Mouse (Mus musculus) embryonic facial prominence, embryonic 10.5 days (tissue): ENCODE results near the gene Sh3bgr. TPM values are rescaled to one million over a fixed set of nuclear protein-coding genes. Genes with fewer than 3 reads are reported as not detected.
A peak's percentile ranks its signal among the peaks of the same experiment; 100 is the strongest.

Experiments used
- DNase-seq: peaks from one replicate; pipeline ENCODE4 v3.0.0-alpha.2; 2017; ENCODE audit warnings: low spot score
- H3K27ac ChIP-seq: fragments of 300-500 bp; sonication (generic); replicated peaks from 2 replicates; pipeline ENCODE4 v1.5.1; 2016; ENCODE audit warnings: mild to moderate bottlenecking
- H3K27me3 ChIP-seq: fragments of 300-500 bp; sonication (generic); replicated peaks from 2 replicates; pipeline ENCODE4 v1.6.1; 2016; ENCODE audit warnings: low read depth, mild to moderate bottlenecking; ENCODE audit not compliant: poor library complexity, severe bottlenecking
- H3K36me3 ChIP-seq: fragments of 300-500 bp; sonication (generic); replicated peaks from 2 replicates; pipeline ENCODE4 v1.6.1; 2016; ENCODE audit warnings: mild to moderate bottlenecking, moderate library complexity
- H3K4me1 ChIP-seq: fragments of 300-500 bp; sonication (generic); 2 replicates; pipeline ENCODE4 v1.6.1; 2016
- H3K4me3 ChIP-seq: fragments of 300-500 bp; sonication (generic); 2 replicates; pipeline ENCODE4 v1.5.1; 2016; ENCODE audit warnings: mild to moderate bottlenecking, moderate library complexity
- H3K9me3 ChIP-seq: fragments of 300-500 bp; sonication (generic); 2 replicates; pipeline ENCODE4 v1.6.1; 2016; ENCODE audit warnings: mild to moderate bottlenecking
- WGBS: fragments of 180-500 bp; shearing (Covaris S2); methylation state at CpG from one replicate; pipeline ENCODE4 v1.1.7; 2016; 5-methylcytosine and 5-hydroxymethylcytosine counted together
- polyA plus RNA-seq: library from polyadenylated mRNA; unstranded; fragments of >200 nt; fragmentation: Nextera tagmentation; extraction: Ambion mirVana; gene quantifications from 2 replicates; pipeline ENCODE4 v1.2.1, GENCODE M21; 2016

Sh3bgr gene
- polyA plus RNA-seq, 1 experiment from 2014 or later: 1.7 TPM

DNA sequence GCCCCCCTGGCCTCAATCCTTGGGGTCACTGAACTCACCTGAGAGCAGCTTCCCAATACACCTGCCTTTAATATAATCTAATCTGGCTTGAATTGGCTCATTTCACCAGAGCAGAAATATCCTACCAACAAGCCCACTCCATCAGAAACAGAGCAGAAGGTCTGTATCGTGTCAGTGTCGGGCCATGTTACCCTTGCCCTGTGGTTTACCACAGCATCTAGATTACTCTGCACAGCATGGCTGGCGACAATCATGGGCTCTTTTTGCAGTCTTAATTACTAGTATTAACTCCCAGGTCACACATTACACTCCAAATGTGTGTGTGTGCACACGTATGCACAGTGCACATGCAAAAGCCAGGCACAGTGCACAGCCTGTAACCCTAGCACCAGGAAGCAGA is 31.4 kb upstream of the Sh3bgr start:
- H3K4me3 ChIP-seq: no peak overlapping the region
- WGBS: 87% methylated on average over 4 of the region's 4 CpGs

DNA sequence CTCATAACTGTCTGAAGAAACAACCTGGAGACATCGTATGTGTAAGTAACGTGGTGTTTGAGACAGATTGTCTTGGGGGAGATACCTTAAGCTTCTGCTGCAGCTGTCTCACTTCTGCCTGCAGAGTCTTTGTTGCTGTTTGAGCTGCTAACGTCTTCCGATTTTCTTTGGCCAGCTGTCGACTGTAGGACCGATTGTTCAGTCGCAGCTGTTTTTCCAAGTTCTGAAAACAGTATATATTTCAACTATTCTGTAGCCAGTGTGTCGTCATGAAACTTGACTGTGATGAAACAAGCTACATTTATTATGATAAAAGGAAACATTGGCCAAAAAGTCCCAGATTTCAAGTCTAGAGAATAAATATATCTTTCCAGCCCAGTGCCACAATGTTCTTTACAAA is 26.6 kb upstream of the Sh3bgr start:
- Histone ChIP-seq H3K4me1 (peaks cover 6% of the 10 kb centered on the region), H3K36me3 (no peaks in the 10 kb centered on the region), H3K9me3 (no peaks in the 10 kb centered on the region), H3K27me3 (no peaks in the 10 kb centered on the region), H3K27ac (no peak overlapping the region), H3K4me3 (no peak overlapping the region)
- DNase-seq: no peak
- 82% methylated on average over 8 of the region's 8 CpGs for WGBS

More for the DNA sequence above, 31.4 kb upstream of the Sh3bgr start:
- Histone ChIP-seq H3K36me3 (no peaks in the 10 kb centered on the region), H3K27me3 (no peaks in the 10 kb centered on the region), H3K27ac (no peak overlapping the region), H3K4me1 (no peaks in the 10 kb centered on the region), H3K9me3 (no peaks in the 10 kb centered on the region)
- no peak for DNase-seq

GRCm38 (mm10) chr16:96175399-96175798 is 24.9 kb upstream of the Sh3bgr start:
- H3K4me3 ChIP-seq: no peak overlapping the region
- WGBS: 44% methylated on average over 2 of the region's 2 CpGs
- no peak for DNase-seq

DNA sequence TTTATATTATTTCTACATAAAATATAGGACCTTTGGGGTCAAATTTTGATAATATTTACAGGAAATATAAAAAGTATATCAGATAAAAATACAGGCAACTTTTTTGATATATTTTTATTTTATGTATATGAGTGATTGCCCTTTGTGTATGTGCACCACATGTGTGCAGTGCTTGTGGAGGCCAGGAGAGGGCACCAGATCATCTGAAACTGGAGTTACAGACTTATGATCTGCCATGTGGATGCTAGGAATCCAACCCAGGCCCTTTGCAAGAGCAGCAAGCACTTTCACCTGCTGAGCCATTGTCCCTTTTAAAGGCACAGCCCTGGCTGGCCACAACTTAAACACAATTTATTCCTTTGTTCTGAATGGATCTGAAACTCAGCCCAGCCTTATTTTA is 21.1 kb upstream of the Sh3bgr start:
- no peak for DNase-seq
- peaks cover 4% of the 10 kb centered on the region; the same call in 1 of the 2 replicates for H3K9me3 ChIP-seq
- H3K27ac ChIP-seq: no peak overlapping the region

More at GRCm38 (mm10) chr16:96175399-96175798, 24.9 kb upstream of the Sh3bgr start:
- Histone ChIP-seq H3K9me3 (peaks cover 4% of the 10 kb centered on the region; the same call in 1 of the 2 replicates), H3K4me1 (peaks cover 6% of the 10 kb centered on the region), H3K27ac (no peak overlapping the region), H3K27me3 (no peaks in the 10 kb centered on the region), H3K36me3 (0 out of 2 replicates have a peak, but pooled peaks cover 3% of the 10 kb centered on the region)

GRCm38 (mm10) chr16:96187619-96188018 is 12.6 kb upstream of the Sh3bgr start:
- no peak for DNase-seq
- Histone ChIP-seq H3K36me3 (no peaks in the 10 kb centered on the region), H3K9me3 (peaks cover 4% of the 10 kb centered on the region; the same call in 1 of the 2 replicates), H3K27me3 (peaks cover 17% of the 10 kb centered on the region), H3K27ac (no peak overlapping the region), H3K4me1 (peaks cover 11% of the 10 kb centered on the region), H3K4me3 (no peak overlapping the region)
- 87% methylated on average over 5 of the region's 5 CpGs for WGBS

More for the DNA sequence above, 21.1 kb upstream of the Sh3bgr start:
- 0 out of 2 replicates have a peak, but pooled peaks cover 3% of the 10 kb centered on the region for H3K36me3 ChIP-seq
- H3K27me3 ChIP-seq: no peaks in the 10 kb centered on the region
- H3K4me1 ChIP-seq: peaks cover 6% of the 10 kb centered on the region
- no peak overlapping the region for H3K4me3 ChIP-seq

DNA sequence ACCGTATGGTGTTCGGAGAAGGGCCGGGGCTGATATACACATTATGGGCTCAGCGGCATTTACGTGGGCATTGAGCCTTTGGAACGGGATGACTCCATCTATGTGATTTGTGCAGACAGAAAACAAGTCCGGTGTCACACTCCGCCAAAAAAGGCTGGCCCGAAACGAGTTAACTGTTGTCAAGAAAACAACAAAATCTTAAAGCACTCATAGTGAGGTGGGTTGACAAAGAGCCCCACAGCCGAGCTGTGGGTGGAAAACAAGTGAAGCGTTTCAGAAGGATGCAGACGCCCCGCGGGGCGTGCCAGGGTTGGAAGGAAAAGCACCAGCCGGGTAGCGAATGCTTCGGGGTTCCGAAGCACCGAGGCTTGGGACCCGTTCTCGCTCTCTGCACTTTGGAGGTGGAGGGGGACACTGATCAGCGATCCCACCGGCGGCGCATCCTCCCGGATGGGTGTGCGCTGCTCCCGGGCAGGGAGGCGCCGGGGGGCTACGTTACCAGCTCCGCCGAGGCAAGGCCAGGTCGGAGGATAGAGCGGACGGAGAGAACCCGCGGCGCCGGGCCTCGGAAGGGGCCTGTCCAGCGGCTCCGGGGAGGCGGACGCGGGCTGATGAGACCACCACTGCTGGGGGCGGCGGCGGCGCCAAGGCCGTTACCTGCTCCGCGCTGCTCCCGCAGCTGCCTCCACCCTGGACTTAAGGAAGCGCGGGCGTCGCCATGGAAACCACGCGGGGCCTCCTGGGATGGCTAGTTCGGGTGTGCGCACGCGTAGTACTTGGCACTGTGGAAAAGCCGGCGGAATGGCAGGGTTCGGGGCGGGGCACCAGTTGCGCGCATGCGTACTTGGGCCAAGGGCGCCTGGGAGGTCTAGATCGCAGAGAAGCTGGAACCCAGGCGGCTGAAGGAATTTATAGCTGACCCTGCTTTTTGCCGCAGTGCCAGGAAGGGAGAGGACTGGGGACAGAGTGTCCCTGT is 8.4 kb upstream of the Sh3bgr start, which contains the start of gene Lca5l:
Gene Lca5l (minus strand): TSS at position 741 of the 976 bp plus-strand sequence.
- peak; percentile 100 for DNase-seq
- peak within 1 kb of the TSS; percentile 84 for H3K27ac ChIP-seq
- H3K4me1 ChIP-seq: peaks cover 11% of the 10 kb centered on the region
- H3K27me3 ChIP-seq: peaks cover 17% of the 10 kb centered on the region
- H3K9me3 ChIP-seq: no peaks in the 10 kb centered on the region
- no peaks in the 10 kb centered on the region for H3K36me3 ChIP-seq
- peak within 1 kb of the TSS; percentile 93 for H3K4me3 ChIP-seq
- WGBS: 1% methylated on average over 77 of the region's 77 CpGs

- H3K36me3 ChIP-seq: no peaks in the 10 kb centered on the region
These were observed 415 bp downstream of the Sh3bgr start for GRCm38 (mm10) chr16:96200702-96201028.

GRCm38 (mm10) chr16:96201485-96202232 is 1.4 kb downstream of the Sh3bgr start:
- no peak overlapping the region for H3K27ac ChIP-seq
- H3K27me3 ChIP-seq: peaks cover 11% of the 10 kb centered on the region; the same call in 1 of the 2 replicates
- no peaks in the 10 kb centered on the region for H3K9me3 ChIP-seq
- 75% methylated on average over 11 of the region's 11 CpGs for WGBS
- H3K36me3 ChIP-seq: no peaks in the 10 kb centered on the region
- DNase-seq: no peak
- H3K4me1 ChIP-seq: peaks cover 19% of the 10 kb centered on the region
- H3K4me3 ChIP-seq: no peak overlapping the region

More at GRCm38 (mm10) chr16:96200702-96201028, 415 bp downstream of the Sh3bgr start:
- Histone ChIP-seq H3K9me3 (no peaks in the 10 kb centered on the region), H3K4me1 (peaks cover 19% of the 10 kb centered on the region), H3K27ac (peak overlapping the region; percentile 72), H3K4me3 (peak overlapping the region; percentile 51), H3K27me3 (peaks cover 11% of the 10 kb centered on the region; the same call in 1 of the 2 replicates)
- DNase-seq: no peak
- 39% methylated on average over 9 of the region's 9 CpGs for WGBS

DNA sequence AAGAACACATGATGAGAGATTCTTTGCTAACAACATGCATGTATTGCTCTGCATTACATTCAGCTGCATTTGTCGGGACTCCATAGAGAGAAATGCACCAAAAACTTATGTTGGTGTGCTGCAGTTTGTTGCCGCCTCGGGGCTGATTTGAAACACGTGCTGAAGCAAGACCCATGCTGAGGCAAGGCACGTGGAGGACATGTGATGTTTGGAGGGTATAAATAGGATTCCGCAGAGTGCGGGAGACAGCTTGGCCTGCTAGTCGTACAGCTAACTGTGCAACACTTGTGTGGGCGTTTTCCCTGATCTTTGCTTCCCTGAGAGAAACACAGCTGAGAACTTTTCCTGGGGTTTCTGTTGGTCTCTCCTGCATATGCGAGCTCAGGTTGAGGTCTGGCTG is 9.5 kb downstream of the Sh3bgr start:
- H3K4me1 ChIP-seq: no peaks in the 10 kb centered on the region
- WGBS: 80% methylated on average over 10 of the region's 10 CpGs
- DNase-seq: no peak

DNA sequence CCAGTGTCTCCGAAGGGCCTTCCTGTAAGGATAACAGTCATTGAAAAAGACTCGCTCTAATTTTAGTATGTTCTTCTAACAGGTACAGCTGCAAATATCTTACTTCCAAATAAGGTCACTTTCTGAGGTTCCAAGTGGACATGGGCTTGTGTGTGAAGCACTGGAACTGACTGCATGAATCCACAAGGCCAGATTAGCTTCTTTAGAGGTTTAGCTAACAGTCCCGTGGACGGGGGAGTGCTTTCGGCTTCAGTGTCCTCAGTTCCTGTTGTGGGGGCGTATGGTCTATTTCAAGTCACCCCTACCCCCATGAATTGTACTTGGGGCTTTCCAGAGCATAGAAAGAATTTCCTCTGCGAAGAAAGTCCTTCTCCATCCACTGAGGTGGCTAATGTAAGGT is 10.6 kb downstream of the Sh3bgr start:
- 89% methylated on average over 7 of the region's 7 CpGs for WGBS
- no peak overlapping the region for H3K27ac ChIP-seq
- no peak overlapping the region for H3K4me3 ChIP-seq
- H3K9me3 ChIP-seq: no peaks in the 10 kb centered on the region
- no peak for DNase-seq
- H3K4me1 ChIP-seq: no peaks in the 10 kb centered on the region
- no peaks in the 10 kb centered on the region for H3K27me3 ChIP-seq
- H3K36me3 ChIP-seq: no peaks in the 10 kb centered on the region

More for the DNA sequence above, 9.5 kb downstream of the Sh3bgr start:
- no peak overlapping the region for H3K4me3 ChIP-seq
- no peaks in the 10 kb centered on the region for H3K36me3 ChIP-seq
- H3K27ac ChIP-seq: no peak overlapping the region
- no peaks in the 10 kb centered on the region for H3K9me3 ChIP-seq
- no peaks in the 10 kb centered on the region for H3K27me3 ChIP-seq

GRCm38 (mm10) chr16:96213027-96213426 is 12.8 kb downstream of the Sh3bgr start:
- Histone ChIP-seq H3K36me3 (no peaks in the 10 kb centered on the region), H3K27ac (no peak overlapping the region), H3K4me3 (no peak overlapping the region), H3K27me3 (no peaks in the 10 kb centered on the region), H3K9me3 (no peaks in the 10 kb centered on the region), H3K4me1 (no peaks in the 10 kb centered on the region)
- no peak for DNase-seq
- 92% methylated on average over 4 of the region's 4 CpGs for WGBS

DNA sequence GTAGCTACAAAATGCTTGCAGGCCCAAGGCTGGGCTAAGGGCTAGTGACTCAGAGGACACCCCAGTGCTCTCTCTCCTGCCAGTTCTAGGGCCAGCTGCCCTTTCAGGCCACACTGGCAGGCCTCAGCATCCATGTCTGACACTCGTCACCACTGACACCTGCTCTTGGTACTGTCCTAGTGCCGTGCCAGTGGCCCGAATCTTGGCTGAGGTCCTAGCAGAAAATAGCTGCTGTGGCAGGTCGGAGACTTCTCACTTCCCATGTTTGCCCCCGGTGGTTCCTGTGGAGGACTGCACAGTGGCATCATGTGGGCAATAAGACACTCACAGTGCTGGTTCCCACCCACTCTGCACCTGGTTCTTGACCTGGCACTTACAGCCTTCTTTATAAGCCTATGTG is 21.2 kb downstream of the Sh3bgr start:
- WGBS: 87% methylated on average over 5 of the region's 5 CpGs
- DNase-seq: no peak
- no peak overlapping the region for H3K27ac ChIP-seq
- no peaks in the 10 kb centered on the region for H3K27me3 ChIP-seq
- H3K4me1 ChIP-seq: no peaks in the 10 kb centered on the region
- H3K9me3 ChIP-seq: no peaks in the 10 kb centered on the region
- H3K4me3 ChIP-seq: no peak overlapping the region
- no peaks in the 10 kb centered on the region for H3K36me3 ChIP-seq
